Mouse (Mus musculus) intestine, embryonic 14.5 days (tissue): Measurements from ENCODE around the gene Zan. TPM values are rescaled to one million over a fixed set of nuclear protein-coding genes. Genes with fewer than 3 reads are reported as not detected.

Experiments
- ATAC-seq: fragments of 200-750 bp; cut with Nextera tagmentation; replicated peaks from 2 replicates; pipeline ENCODE4 v1.8.0; 2017; ENCODE audit warnings: low read depth, moderate number of reproducible peaks, moderate TSS enrichment, moderate library complexity; ENCODE audit not compliant: low FRiP score, low TSS enrichment
- DNase-seq: peaks from one replicate; pipeline ENCODE4 v3.0.0-alpha.2; 2018; ENCODE audit warnings: low spot score
- H3K27ac ChIP-seq: fragments of 300-500 bp; sonication (generic); 2 replicates; pipeline ENCODE4 v1.5.1; 2014; ENCODE audit warnings: low read depth, mild to moderate bottlenecking, control low read depth
- H3K27me3 ChIP-seq: fragments of 300-500 bp; sonication (generic); replicated peaks from 2 replicates; pipeline ENCODE4 v1.6.1; 2014; ENCODE audit warnings: low read length, control low read depth; ENCODE audit not compliant: control insufficient read depth, insufficient read depth
- H3K36me3 ChIP-seq: fragments of 300-500 bp; sonication (generic); 2 replicates; pipeline ENCODE4 v1.6.1; 2014; ENCODE audit warnings: low read length, control low read depth; ENCODE audit not compliant: control insufficient read depth, insufficient read depth
- H3K4me1 ChIP-seq: fragments of 300-500 bp; sonication (generic); replicated peaks from 2 replicates; pipeline ENCODE4 v1.6.1; 2014; ENCODE audit warnings: low read length, control low read depth, mixed read lengths; ENCODE audit not compliant: control insufficient read depth, insufficient read depth
- H3K4me2 ChIP-seq: fragments of 300-500 bp; sonication (generic); 2 replicates; pipeline ENCODE4 v1.6.1; 2014; ENCODE audit warnings: low read length
- H3K4me3 ChIP-seq: fragments of 300-500 bp; sonication (generic); 2 replicates; pipeline ENCODE4 v1.5.1; 2014; ENCODE audit warnings: low read depth, low read length, control low read depth, mixed read lengths
- H3K9ac ChIP-seq: fragments of 300-500 bp; sonication (generic); 2 replicates; pipeline ENCODE4 v1.6.1; 2014; ENCODE audit warnings: mild to moderate bottlenecking, low read length
- H3K9me3 ChIP-seq: fragments of 300-500 bp; sonication (generic); 2 replicates; pipeline ENCODE4 v1.6.1; 2016; ENCODE audit warnings: low read length, control low read depth; ENCODE audit not compliant: control insufficient read depth
- WGBS: fragments of 180-500 bp; shearing (Covaris S2); extraction: QIAGEN DNeasy Blood & Tissue Kit; methylation state at CpG from one replicate; pipeline ENCODE4 v1.1.7; 2014; 5-methylcytosine and 5-hydroxymethylcytosine counted together
- polyA plus RNA-seq: library from polyadenylated mRNA; unstranded; fragments of >200 nt; fragmentation: Nextera tagmentation; extraction: Ambion mirVana; gene quantifications from 2 replicates; pipeline ENCODE4 v1.2.1, GENCODE M21; 2014

The Zan gene
- polyA plus RNA-seq, 1 experiment from 2014 or later: 0.93 TPM

- Histone ChIP-seq H3K36me3 (no peaks in the 10 kb centered on the region), H3K27ac (peak overlapping the region; percentile 83), H3K4me1 (peaks cover 20% of the 10 kb centered on the region), H3K9ac (peak overlapping the region; percentile 97), H3K27me3 (no peaks in the 10 kb centered on the region), H3K4me3 (peak overlapping the region; percentile 96), H3K9me3 (no peaks in the 10 kb centered on the region), H3K4me2 (peak overlapping the region; percentile 72)
- DNase-seq (peak; percentile 90), ATAC-seq (peak; percentile 83)
- WGBS: 2% methylated on average over 51 of the region's 52 CpGs
Measured at GRCm38 (mm10) chr5:137510014-137510501, 33.2 kb upstream of the Zan start.

GRCm38 (mm10) chr5:137504041-137504440 lies 27.2 kb upstream of the Zan start:
- Histone ChIP-seq H3K27me3 (no peaks in the 10 kb centered on the region), H3K4me3 (no peak overlapping the region), H3K27ac (no peak overlapping the region), H3K9ac (no peak overlapping the region), H3K4me1 (peaks cover 10% of the 10 kb centered on the region), H3K4me2 (no peak overlapping the region), H3K9me3 (no peaks in the 10 kb centered on the region), H3K36me3 (0 out of 2 replicates have a peak, but pooled peaks cover 5% of the 10 kb centered on the region)
- WGBS: 81% methylated on average over 6 of the region's 6 CpGs
- no peak for ATAC-seq
- DNase-seq: no peak

- H3K27ac ChIP-seq: peak overlapping the region; percentile 97
- H3K4me3 ChIP-seq: peak overlapping the region; percentile 62
- 0 out of 2 replicates have a peak, but pooled peaks cover 5% of the 10 kb centered on the region for H3K36me3 ChIP-seq
- H3K4me2 ChIP-seq: peak overlapping the region; percentile 54
- DNase-seq (no peak), ATAC-seq (peak; percentile 87)
- WGBS: 0% methylated on average over 30 of the region's 30 CpGs
- H3K9ac ChIP-seq: peak overlapping the region; percentile 55
- no peaks in the 10 kb centered on the region for H3K27me3 ChIP-seq
- no peaks in the 10 kb centered on the region for H3K9me3 ChIP-seq
- peaks cover 10% of the 10 kb centered on the region for H3K4me1 ChIP-seq
Measured at GRCm38 (mm10) chr5:137502667-137503110, 25.8 kb upstream of the Zan start.

- H3K4me1 ChIP-seq: peaks cover 10% of the 10 kb centered on the region
- WGBS: 3% methylated on average over 63 of the region's 64 CpGs
- H3K27ac ChIP-seq: peak within 1 kb of the TSS; percentile 97
- H3K4me3 ChIP-seq: peak within 1 kb of the TSS; percentile 62
- peak within 1 kb of the TSS; percentile 84 for H3K4me2 ChIP-seq
- H3K27me3 ChIP-seq: no peaks in the 10 kb centered on the region
- peak; percentile 95 for ATAC-seq
- DNase-seq: peak; percentile 100
- 0 out of 2 replicates have a peak, but pooled peaks cover 5% of the 10 kb centered on the region for H3K36me3 ChIP-seq
- H3K9me3 ChIP-seq: no peaks in the 10 kb centered on the region
- H3K9ac ChIP-seq: peak within 1 kb of the TSS; percentile 72
Measured at GRCm38 (mm10) chr5:137501709-137502666, 25.1 kb upstream of the Zan start, which contains the start of gene Pop7. Pop7 (minus strand) TSS chr5:137502518.

DNA sequence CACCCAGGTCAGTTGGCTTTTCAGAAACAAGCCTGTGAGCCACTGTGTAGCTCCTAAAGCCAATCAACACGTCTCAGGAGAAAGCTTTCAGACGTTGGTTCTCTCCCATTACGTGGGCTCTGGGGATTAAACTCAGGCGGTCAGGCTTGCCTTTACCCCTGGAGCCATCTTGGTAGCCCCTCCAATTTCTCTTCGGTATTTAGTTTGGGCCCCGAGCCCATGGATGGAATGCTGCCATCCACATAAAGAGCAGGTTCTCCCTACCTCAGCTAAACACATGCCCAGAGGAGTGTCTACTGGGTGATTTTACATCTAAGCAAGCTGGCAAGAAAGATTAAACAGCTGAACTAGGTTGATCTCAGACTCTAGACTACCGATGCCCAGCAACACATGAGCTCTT lies 23.3 kb upstream of the Zan start:
- Histone ChIP-seq H3K9ac (no peak overlapping the region), H3K4me2 (no peak overlapping the region), H3K27me3 (no peaks in the 10 kb centered on the region), H3K4me3 (no peak overlapping the region), H3K27ac (no peak overlapping the region), H3K36me3 (0 out of 2 replicates have a peak, but pooled peaks cover 5% of the 10 kb centered on the region), H3K4me1 (peaks cover 10% of the 10 kb centered on the region), H3K9me3 (no peaks in the 10 kb centered on the region)
- WGBS: 91% methylated on average over 7 of the region's 7 CpGs
- ATAC-seq (no peak), DNase-seq (no peak)

DNA sequence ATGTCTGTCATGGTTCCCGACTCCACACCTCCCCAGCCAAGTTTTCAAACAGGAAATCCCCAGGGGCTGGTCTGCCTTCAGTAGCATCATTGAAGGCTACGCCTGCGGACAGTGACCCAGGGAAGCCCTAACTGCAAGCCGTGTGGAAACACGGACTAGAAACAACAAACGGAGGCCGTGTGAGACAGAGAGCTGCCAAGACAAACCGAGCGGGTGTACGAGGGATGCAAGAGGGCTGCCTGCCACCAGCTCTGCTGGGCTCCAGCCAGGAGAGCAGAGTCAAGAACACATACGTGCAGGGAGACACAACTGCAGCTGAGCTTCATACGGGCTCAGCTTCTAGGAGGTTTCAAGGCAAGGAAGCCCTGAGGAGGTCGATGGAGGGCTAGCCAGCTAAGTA lies 17.0 kb upstream of the Zan start:
- H3K27me3 ChIP-seq: no peaks in the 10 kb centered on the region
- no peak overlapping the region for H3K4me3 ChIP-seq
- H3K9ac ChIP-seq: no peak overlapping the region
- H3K4me2 ChIP-seq: no peak overlapping the region
- no peak overlapping the region for H3K27ac ChIP-seq
- H3K9me3 ChIP-seq: no peaks in the 10 kb centered on the region
- H3K4me1 ChIP-seq: no peaks in the 10 kb centered on the region
- no peak for DNase-seq
- ATAC-seq: no peak
- H3K36me3 ChIP-seq: no peaks in the 10 kb centered on the region
- 72% methylated on average over 13 of the region's 13 CpGs for WGBS

- Histone ChIP-seq H3K36me3 (no peaks in the 10 kb centered on the region), H3K4me3 (no peak overlapping the region), H3K27me3 (no peaks in the 10 kb centered on the region), H3K27ac (no peak overlapping the region), H3K9ac (no peak overlapping the region), H3K4me1 (no peaks in the 10 kb centered on the region), H3K4me2 (no peak overlapping the region), H3K9me3 (no peaks in the 10 kb centered on the region)
- no peak for DNase-seq
- no peak for ATAC-seq
- WGBS: 49% methylated on average over 4 of the region's 4 CpGs
Measured at GRCm38 (mm10) chr5:137491559-137491958, 14.7 kb upstream of the Zan start.

GRCm38 (mm10) chr5:137487616-137488015 lies 10.8 kb upstream of the Zan start:
- 83% methylated on average over 7 of the region's 7 CpGs for WGBS
- ATAC-seq: no peak
- no peaks in the 10 kb centered on the region; the same call in 1 of the 2 replicates for H3K4me1 ChIP-seq

More at GRCm38 (mm10) chr5:137487616-137488015, 10.8 kb upstream of the Zan start:
- no peak overlapping the region for H3K27ac ChIP-seq
- H3K4me2 ChIP-seq: no peak overlapping the region
- H3K4me3 ChIP-seq: no peak overlapping the region
- H3K9me3 ChIP-seq: no peaks in the 10 kb centered on the region
- peaks cover 16% of the 10 kb centered on the region; the same call in 1 of the 2 replicates for H3K27me3 ChIP-seq
- H3K36me3 ChIP-seq: no peaks in the 10 kb centered on the region
- no peak overlapping the region for H3K9ac ChIP-seq
- no peak for DNase-seq
